Mouse (Mus musculus) neural tube, embryonic 13.5 days (tissue): Measurements from ENCODE around the gene Gm5431. TPM values are rescaled to one million over a fixed set of nuclear protein-coding genes. Genes with fewer than 3 reads are reported as not detected.
A peak's percentile ranks its signal among the peaks of the same experiment; 100 is the strongest.

Source experiments
- ATAC-seq: fragments of 200-750 bp; cut with Nextera tagmentation; 2 replicates; pipeline ENCODE4 v1.8.0; 2017; ENCODE audit warnings: low read depth, mild to moderate bottlenecking, moderate TSS enrichment, moderate library complexity
- H3K27ac ChIP-seq: fragments of 300-500 bp; sonication (generic); replicated peaks from 2 replicates; pipeline ENCODE4 v1.5.1; 2015; ENCODE audit warnings: moderate library complexity, mild to moderate bottlenecking, inconsistent platforms
- H3K27me3 ChIP-seq: fragments of 300-500 bp; sonication (generic); 2 replicates; pipeline ENCODE4 v1.6.1; 2015; ENCODE audit warnings: mild to moderate bottlenecking, inconsistent platforms
- H3K36me3 ChIP-seq: fragments of 300-500 bp; sonication (generic); 2 replicates; pipeline ENCODE4 v1.6.1; 2015; ENCODE audit warnings: mild to moderate bottlenecking, inconsistent platforms
- H3K4me1 ChIP-seq: fragments of 300-500 bp; sonication (generic); replicated peaks from 2 replicates; pipeline ENCODE4 v1.6.1; 2015; ENCODE audit warnings: inconsistent platforms
- H3K4me2 ChIP-seq: fragments of 300-500 bp; sonication (generic); 2 replicates; pipeline ENCODE4 v1.6.1; 2015; ENCODE audit warnings: inconsistent platforms, mild to moderate bottlenecking, moderate library complexity
- H3K4me3 ChIP-seq: fragments of 300-500 bp; sonication (generic); 2 replicates; pipeline ENCODE4 v1.5.1; 2015; ENCODE audit warnings: mild to moderate bottlenecking, inconsistent platforms
- H3K9ac ChIP-seq: fragments of 300-500 bp; sonication (generic); 2 replicates; pipeline ENCODE4 v1.6.1; 2015; ENCODE audit warnings: moderate library complexity, mild to moderate bottlenecking, inconsistent platforms
- H3K9me3 ChIP-seq: fragments of 300-500 bp; sonication (generic); 2 replicates; pipeline ENCODE4 v1.6.1; 2016; ENCODE audit warnings: inconsistent platforms
- WGBS: fragments of 180-500 bp; shearing (Covaris S2); methylation state at CpG from one replicate; pipeline ENCODE4 v1.1.7; 2015; 5-methylcytosine and 5-hydroxymethylcytosine counted together
- polyA plus RNA-seq: library from polyadenylated mRNA; unstranded; fragments of >200 nt; fragmentation: Nextera tagmentation; extraction: Ambion mirVana; gene quantifications from 2 replicates; pipeline ENCODE4 v1.2.1, GENCODE M21; 2015

Gene Gm5431
- polyA plus RNA-seq, 1 experiment from 2014 or later = 0.18 TPM

DNA sequence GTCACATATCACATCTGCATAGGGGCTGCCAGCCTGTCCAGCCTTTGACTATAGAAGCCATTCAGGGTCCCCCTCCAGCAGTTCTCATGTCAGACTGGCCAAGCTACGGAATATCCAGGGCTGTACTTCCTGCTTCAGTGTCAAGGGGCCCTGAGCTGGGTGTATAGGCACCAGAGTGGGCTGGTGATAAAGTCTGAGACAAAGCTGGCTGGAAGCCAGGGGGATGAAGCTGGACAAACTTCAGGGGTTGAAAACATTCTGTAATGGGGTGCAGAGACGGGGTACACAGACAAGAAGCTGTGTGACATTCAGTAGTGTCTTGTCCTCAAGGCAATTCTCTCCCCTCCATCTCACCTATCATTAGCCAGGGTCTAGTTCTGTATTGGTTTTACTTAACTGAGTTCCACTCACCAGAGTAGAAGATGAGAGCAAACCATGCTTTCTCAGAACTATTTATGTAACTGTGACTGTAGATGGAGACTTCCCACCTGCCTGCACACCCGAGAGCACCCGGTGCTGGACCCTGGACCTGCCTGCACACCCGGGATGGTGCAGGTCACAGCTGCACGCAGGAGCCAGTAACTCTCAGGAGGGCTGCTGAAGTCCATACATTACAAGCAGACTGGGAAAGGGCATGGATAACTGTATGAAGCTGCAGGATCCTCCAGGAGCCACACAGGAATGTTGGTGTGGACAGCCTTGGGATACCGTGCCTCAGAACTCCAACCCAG lies 32.5 kb downstream of the Gm5431 start:
- no peaks in the 10 kb centered on the region for H3K9me3 ChIP-seq
- ATAC-seq = no peak
- peaks cover 21% of the 10 kb centered on the region for H3K27me3 ChIP-seq
- peaks cover 16% of the 10 kb centered on the region for H3K4me1 ChIP-seq
- H3K27ac ChIP-seq = no peak overlapping the region
- no peak overlapping the region for H3K4me3 ChIP-seq
- H3K4me2 ChIP-seq = peak overlapping the region; percentile 74
- H3K36me3 ChIP-seq = no peaks in the 10 kb centered on the region
- 0 out of 2 replicates have a peak overlapping the region, but pooled peaks have one; percentile 8 for H3K9ac ChIP-seq
- WGBS = 78% methylated on average over 7 of the region's 7 CpGs

DNA sequence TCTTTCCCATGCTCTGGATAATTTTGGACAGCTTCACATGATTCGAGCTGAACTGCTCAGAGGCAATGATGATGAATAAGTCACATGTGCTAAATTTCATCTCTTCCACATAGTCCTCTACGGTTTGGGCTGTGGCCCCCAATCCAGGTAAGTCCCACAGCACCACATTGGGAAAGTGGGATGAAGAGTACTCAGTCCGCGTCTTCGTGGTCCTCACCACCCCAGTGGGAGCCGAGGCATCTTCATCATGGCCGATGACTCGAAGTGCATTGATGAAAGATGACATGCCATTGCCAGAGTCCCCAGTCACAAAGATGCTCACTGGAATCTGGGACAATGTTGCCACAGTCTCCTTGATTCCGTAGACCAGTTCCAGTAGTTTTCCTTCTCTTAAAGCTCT lies 35.5 kb downstream of the Gm5431 start:
- ATAC-seq = no peak
- Histone ChIP-seq H3K9me3 (no peaks in the 10 kb centered on the region), H3K36me3 (no peaks in the 10 kb centered on the region), H3K27ac (no peak overlapping the region), H3K4me2 (no peak overlapping the region), H3K9ac (no peak overlapping the region), H3K27me3 (peaks cover 3% of the 10 kb centered on the region), H3K4me3 (no peak overlapping the region), H3K4me1 (peaks cover 8% of the 10 kb centered on the region)
- 93% methylated on average over 9 of the region's 9 CpGs for WGBS

DNA sequence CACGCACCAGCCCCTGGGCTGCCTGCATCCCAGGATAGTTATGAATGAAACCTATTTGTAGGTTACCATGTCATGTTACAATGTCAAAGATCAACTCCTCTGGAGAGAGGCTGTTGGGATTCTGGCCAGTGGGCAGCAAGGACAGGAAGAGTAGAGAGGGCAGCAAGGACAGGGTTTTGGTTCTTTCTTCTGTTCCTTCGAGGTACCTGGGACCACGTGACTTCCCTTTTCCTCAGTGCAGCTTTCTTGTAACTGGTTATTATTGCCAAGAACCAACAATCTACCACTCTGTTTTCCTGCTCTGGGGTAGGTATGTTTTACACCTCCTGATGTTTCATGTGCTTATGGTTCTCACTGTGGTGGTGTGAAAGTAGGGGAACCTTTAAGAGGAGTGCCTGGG lies 38.2 kb downstream of the Gm5431 start:
- no peak for ATAC-seq
- no peak overlapping the region for H3K4me2 ChIP-seq
- WGBS = 83% methylated on average over 3 of the region's 3 CpGs

DNA sequence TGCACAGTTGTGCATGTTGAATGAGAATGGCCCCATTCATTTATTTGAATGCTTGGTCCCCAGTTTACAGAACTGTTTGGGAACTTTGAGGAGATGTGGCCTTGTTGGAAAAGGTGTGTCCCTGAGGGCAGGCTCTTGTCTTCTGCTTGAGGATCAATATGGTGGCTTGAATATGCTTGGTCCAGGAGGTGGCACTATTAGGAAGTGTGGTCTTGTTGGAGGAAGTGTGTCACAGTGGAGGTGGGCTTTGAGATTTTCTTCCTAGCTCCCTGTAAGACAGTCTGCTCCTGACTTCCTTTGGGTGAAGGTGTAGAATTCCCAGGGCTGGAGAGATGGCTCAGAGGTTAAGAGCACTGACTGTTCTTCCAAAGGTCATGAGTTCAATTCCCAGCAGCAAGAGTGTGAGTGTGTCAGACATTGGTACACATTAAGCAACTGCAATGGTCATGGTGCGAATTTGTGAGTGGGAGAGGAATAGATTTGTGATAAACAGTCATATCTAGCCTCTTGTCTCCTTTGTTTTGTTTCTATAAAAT lies 39.2 kb downstream of the Gm5431 start:
- 90% methylated on average over 1 of the region's 1 CpGs for WGBS
- H3K9me3 ChIP-seq = no peaks in the 10 kb centered on the region
- H3K36me3 ChIP-seq = no peaks in the 10 kb centered on the region
- no peak overlapping the region for H3K4me3 ChIP-seq
- peaks cover 28% of the 10 kb centered on the region for H3K27me3 ChIP-seq
- peaks cover 11% of the 10 kb centered on the region for H3K4me1 ChIP-seq
- H3K27ac ChIP-seq = no peak overlapping the region
- H3K9ac ChIP-seq = no peak overlapping the region
- no peak for ATAC-seq
- no peak overlapping the region for H3K4me2 ChIP-seq

More for the DNA sequence above, 38.2 kb downstream of the Gm5431 start:
- H3K4me1 ChIP-seq = peaks cover 1% of the 10 kb centered on the region; the same call in 1 of the 2 replicates
- H3K9ac ChIP-seq = no peak overlapping the region
- no peaks in the 10 kb centered on the region for H3K36me3 ChIP-seq
- H3K4me3 ChIP-seq = no peak overlapping the region
- H3K9me3 ChIP-seq = no peaks in the 10 kb centered on the region
- H3K27ac ChIP-seq = no peak overlapping the region
- H3K27me3 ChIP-seq = peaks cover 19% of the 10 kb centered on the region

DNA sequence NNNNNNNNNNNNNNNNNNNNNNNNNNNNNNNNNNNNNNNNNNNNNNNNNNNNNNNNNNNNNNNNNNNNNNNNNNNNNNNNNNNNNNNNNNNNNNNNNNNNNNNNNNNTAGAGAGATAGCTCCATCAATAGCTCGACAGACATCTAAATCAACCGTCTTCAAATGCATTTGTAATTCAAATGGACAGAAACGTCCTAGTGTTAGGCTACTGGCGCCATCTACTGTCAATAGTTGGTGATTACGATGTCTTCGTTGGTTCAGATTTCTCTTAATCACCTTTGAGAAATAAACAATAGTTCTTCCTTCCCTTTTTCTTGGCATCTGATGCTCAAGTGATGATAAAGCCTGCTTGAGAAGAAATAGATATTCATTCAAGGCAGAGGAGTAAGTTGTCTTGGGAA lies 43.0 kb downstream of the Gm5431 start:
- WGBS = 0% methylated on average over 6 of the region's 6 CpGs
- ATAC-seq = no peak

DNA sequence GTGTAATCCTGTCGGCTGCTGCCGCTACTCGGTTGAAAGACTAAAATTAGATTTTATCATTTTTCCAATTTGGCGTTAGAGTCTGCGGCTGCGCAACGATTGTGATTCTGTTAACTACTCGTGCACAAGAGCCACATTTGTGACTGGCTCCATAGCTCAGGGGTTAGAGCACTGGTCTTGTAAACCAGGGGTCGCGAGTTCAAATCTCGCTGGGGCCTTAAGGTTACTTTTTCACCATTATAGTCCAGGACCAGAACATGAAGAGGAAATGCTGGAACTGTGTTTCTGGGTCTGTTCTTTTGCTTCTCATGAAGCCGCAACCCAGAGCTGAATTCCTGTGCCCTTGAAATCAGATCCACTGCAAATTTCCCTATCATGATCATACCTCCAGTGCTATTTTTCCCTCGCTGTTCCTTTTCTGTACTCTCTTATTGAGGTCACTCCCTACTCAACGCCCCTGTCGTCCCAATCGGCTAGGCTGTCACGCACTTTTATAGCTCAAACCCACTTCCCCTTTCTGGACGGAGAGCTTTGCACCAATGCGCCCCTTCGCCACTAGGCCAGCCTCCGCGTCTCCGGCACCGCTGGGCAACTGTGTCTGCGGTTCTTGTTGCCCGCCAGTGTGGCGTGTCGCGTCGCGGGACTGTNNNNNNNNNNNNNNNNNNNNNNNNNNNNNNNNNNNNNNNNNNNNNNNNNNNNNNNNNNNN lies 48.4 kb downstream of the Gm5431 start:
- peaks cover 35% of the 10 kb centered on the region for H3K4me1 ChIP-seq
- under 1% methylated on average over 31 of the region's 31 CpGs for WGBS
- H3K9me3 ChIP-seq = no peaks in the 10 kb centered on the region
- peaks cover 20% of the 10 kb centered on the region for H3K27me3 ChIP-seq
- H3K4me3 ChIP-seq = peak overlapping the region; percentile 54
- peak overlapping the region; percentile 83 for H3K4me2 ChIP-seq
- no peaks in the 10 kb centered on the region for H3K36me3 ChIP-seq
- ATAC-seq = peak; percentile 59
- H3K27ac ChIP-seq = 0 out of 2 replicates have a peak overlapping the region, but pooled peaks have one; percentile 23
- peak overlapping the region; percentile 69 for H3K9ac ChIP-seq

More for the DNA sequence above, 43.0 kb downstream of the Gm5431 start:
- Histone ChIP-seq H3K27me3 (peaks cover 29% of the 10 kb centered on the region), H3K27ac (no peak overlapping the region), H3K4me1 (peaks cover 25% of the 10 kb centered on the region), H3K4me3 (peak overlapping the region; percentile 54), H3K9ac (no peak overlapping the region), H3K4me2 (peak overlapping the region; percentile 83), H3K9me3 (no peaks in the 10 kb centered on the region), H3K36me3 (no peaks in the 10 kb centered on the region)

DNA sequence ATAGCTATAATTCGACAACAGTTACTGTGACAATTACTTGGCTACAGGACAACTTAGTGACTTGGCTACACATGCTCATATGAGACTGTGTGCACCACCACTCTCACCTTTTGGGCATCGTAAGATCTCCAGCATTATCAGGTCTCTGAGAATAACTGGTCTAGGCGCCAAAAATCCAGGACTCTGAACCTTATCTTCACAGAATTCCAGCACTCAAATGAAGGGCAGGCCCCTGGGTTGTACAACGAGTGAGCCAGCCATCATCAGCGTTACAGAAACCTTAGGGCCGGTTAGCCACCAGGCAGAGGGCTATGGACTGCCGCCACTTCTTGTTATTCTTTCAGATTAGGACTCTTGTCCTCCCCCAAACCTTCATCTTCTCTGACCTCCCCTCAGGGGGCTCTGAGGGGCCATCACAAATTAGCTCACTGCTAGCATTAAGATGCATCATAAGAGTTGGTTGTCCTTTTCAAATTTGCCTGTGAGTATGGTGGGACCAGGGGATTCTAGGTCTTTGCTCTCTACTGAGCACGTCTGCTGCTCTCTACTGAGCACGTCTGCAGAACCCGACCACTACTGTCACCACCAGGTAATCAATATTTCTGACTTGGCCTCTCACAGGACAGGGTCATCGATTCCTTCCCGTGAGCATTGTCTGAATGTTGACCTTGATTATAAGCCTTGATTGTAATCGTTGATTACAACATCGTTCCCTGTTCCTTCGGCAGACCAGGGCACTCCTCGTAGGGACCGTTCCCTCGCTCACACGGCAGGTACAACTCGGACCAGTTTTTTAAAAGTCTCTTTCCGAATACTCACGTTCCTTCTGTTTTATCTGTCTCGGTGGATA lies 49.2 kb downstream of the Gm5431 start:
- Histone ChIP-seq H3K27me3 (peaks cover 16% of the 10 kb centered on the region), H3K4me1 (peaks cover 27% of the 10 kb centered on the region), H3K9ac (peak overlapping the region; percentile 69), H3K9me3 (no peaks in the 10 kb centered on the region), H3K36me3 (no peaks in the 10 kb centered on the region), H3K4me3 (peak overlapping the region; percentile 54), H3K4me2 (peak overlapping the region; percentile 83), H3K27ac (peak overlapping the region; percentile 15; the same call in 1 of the 2 replicates)
- peak; percentile 19 for ATAC-seq
- 8% methylated on average over 23 of the region's 23 CpGs for WGBS

DNA sequence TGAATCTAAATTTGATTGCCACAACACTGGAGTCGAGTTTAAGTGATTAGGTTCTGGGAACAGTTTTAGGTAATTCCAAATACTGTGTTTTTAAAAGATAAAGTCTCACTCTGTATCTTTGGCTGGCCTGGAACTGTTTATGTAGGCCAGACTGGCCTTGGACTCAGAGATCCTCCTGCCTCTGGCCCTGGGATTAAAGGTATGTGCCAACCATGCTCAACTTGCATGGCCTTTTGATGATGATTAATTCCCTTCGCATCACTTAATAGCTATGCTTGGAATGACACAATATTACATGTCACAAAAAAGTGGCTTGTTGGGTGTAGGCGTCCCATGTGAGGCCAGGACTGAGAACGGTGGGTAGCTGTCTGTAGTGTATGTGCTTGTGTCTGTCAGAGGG lies 49.8 kb downstream of the Gm5431 start:
- H3K9ac ChIP-seq = peak overlapping the region; percentile 69; the same call in 1 of the 2 replicates

DNA sequence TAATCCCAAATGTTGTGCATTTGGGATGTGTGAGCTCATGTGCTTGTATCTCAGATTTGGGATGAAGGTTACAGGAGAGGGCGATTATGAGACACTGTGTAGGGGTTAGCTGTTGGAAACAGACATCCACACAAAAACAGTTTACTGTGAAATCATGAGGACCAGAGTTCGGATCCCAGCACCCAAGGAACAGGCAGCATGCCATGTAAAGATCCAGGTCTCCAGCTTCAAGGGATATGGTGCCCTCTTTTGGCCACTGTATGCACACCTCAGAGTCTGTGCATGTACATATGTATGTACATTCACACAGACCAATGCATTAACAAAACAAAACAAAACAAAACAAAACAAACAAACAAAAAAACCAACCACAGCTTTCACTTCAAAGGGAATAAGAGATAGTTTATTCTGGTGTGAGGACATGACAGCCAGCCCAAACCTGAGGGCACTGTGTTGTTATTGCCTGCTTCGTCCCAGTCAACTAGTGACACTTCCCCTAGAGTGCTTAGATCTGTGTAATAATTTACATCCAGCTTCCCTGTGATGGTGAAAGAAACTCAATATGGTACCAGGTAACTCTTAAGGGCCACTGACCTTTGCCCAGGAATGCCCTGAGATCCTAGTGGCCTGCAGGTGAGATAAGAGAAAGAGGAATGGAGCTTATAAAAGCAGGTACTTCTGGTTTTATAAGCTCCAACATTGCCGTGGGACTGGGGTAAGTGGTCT lies 50.6 kb downstream of the Gm5431 start:
- H3K4me2 ChIP-seq = no peak overlapping the region
- H3K27me3 ChIP-seq = peaks cover 15% of the 10 kb centered on the region
- H3K27ac ChIP-seq = no peak overlapping the region
- 80% methylated on average over 4 of the region's 4 CpGs for WGBS
- no peak for ATAC-seq
- H3K4me1 ChIP-seq = peaks cover 23% of the 10 kb centered on the region
- no peak overlapping the region for H3K9ac ChIP-seq
- no peak overlapping the region for H3K4me3 ChIP-seq
- H3K36me3 ChIP-seq = no peaks in the 10 kb centered on the region
- no peaks in the 10 kb centered on the region for H3K9me3 ChIP-seq

More for the DNA sequence above, 49.8 kb downstream of the Gm5431 start:
- Histone ChIP-seq H3K4me1 (peaks cover 23% of the 10 kb centered on the region), H3K27ac (0 out of 2 replicates have a peak overlapping the region, but pooled peaks have one; percentile 15), H3K4me3 (peak overlapping the region; percentile 54; the same call in 1 of the 2 replicates), H3K4me2 (peak overlapping the region; percentile 83), H3K36me3 (no peaks in the 10 kb centered on the region), H3K9me3 (no peaks in the 10 kb centered on the region), H3K27me3 (peaks cover 15% of the 10 kb centered on the region)
- WGBS = 77% methylated on average over 4 of the region's 4 CpGs
- ATAC-seq = no peak

DNA sequence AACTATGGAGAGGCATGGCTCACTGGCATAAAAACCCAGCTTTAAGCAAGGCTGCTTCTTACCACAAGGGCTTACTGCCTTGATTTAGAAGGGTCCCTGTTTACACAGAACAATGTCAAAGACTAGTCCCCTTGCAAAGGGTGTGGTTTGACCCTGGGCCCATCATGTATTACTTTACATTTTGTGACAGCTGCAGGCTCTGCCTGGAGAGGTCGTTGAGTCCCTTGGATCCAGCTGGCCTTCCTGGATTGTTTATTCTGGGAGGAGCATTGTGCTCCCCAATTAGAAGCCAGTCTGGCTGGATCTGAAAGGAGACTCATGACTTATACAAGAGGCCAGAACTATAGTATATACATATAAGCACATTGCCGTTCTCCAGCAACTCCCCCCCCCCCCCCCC lies 51.8 kb downstream of the Gm5431 start:
- H3K4me1 ChIP-seq = peaks cover 23% of the 10 kb centered on the region
- H3K27ac ChIP-seq = no peak overlapping the region
- no peak for ATAC-seq
- H3K9ac ChIP-seq = no peak overlapping the region
- no peaks in the 10 kb centered on the region for H3K9me3 ChIP-seq
- H3K4me2 ChIP-seq = no peak overlapping the region
- WGBS = 32% methylated on average over 2 of the region's 2 CpGs
- H3K4me3 ChIP-seq = no peak overlapping the region
- H3K27me3 ChIP-seq = peaks cover 22% of the 10 kb centered on the region
- H3K36me3 ChIP-seq = no peaks in the 10 kb centered on the region

DNA sequence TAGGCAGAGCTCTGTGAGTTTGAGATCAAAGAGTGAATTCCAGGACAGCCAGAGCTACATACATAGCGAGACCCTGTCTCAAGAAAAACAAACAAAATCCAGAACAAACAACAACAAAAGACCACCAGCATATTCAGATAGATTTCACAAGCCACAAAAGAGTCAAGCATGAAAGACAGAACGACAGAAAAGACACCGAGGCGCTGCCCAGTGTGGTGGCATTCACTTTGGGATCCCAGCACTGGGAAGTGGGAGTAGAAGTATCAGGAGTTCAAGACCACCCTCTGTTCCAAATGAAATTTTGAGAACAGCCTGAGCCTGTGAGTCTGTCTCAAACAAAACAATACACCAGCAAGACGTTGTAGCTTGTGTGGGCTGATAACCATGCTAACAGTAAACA lies 55.1 kb downstream of the Gm5431 start:
- Histone ChIP-seq H3K27me3 (peaks cover 26% of the 10 kb centered on the region), H3K9me3 (no peaks in the 10 kb centered on the region), H3K4me2 (no peak overlapping the region), H3K36me3 (no peaks in the 10 kb centered on the region), H3K4me1 (no peaks in the 10 kb centered on the region), H3K27ac (no peak overlapping the region), H3K4me3 (no peak overlapping the region), H3K9ac (no peak overlapping the region)
- 66% methylated on average over 5 of the region's 5 CpGs for WGBS
- ATAC-seq = no peak
